11 mouse cellular contexts compared by ENCODE assay signal in the genomic region with DNA sequence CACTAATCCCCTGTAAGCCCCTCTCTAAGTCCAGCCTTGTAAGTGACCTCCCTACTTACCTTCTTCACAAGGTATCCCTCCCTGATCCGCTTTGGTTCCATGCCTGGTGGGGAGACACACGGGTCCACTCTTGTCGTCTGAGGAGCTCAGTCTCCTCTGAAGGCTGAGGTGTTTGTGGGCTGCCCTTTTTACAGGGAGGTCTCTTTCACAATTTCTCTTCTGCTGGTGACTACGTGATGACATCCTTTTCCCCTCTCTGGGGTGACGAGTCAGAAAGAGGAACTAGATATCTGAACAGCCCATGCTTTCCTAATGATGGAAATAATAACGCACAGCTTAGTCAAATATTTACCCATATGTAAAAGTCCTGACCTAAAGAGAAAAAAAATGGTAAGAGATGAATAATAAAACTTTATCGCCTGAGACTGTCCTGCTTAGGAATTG. TPM values are rescaled to one million over a fixed set of nuclear protein-coding genes. Genes with fewer than 3 reads are reported as not detected.
DNase-seq lines count a peak whose midpoint lies in the region; ATAC-seq and TF ChIP-seq lines count a peak whose summit lies in the region.
"Had no signal": no experiment of that assay in that cellular context is flagged by ENCODE, and none has a peak within 500 bp of the region (broad histone marks: within the 10 kb centered on the region; RNA-seq: fewer than 3 reads in every experiment).

No protein-coding gene starts in this region.

- peaks cover 55% of the 10 kb centered on the region for H3K79me2 ChIP-seq in macrophage (ENCODE audit: inconsistent target)

- H3K9ac ChIP-seq in hindbrain, postnatal 0 days (replicated peaks; ENCODE audit: low read length) = no peak overlapping the region
- no peak overlapping the region for H3K9ac ChIP-seq in intestine, postnatal 0 days (ENCODE audit: low read depth, low read length)
- H3K9ac ChIP-seq: forebrain, embryonic 12.5 days; lung, embryonic 14.5 days; neural tube, embryonic 12.5 days had no signal

- peak overlapping the region; percentile 92 for H3K27ac ChIP-seq in macrophage
- H3K27ac ChIP-seq in hindbrain, postnatal 0 days = no peak overlapping the region
- no peak overlapping the region for H3K27ac ChIP-seq in intestine, postnatal 0 days (ENCODE audit: low read depth, low read length)
- H3K27ac ChIP-seq: forebrain, embryonic 12.5 days; neural tube, embryonic 12.5 days had no signal

- ATAC-seq in common myeloid progenitor, adult 5-6 weeks (replicated peaks; ENCODE audit: low read depth, poor library complexity, severe bottlenecking) = peak; percentile 74
- no peak for ATAC-seq in hindbrain, postnatal 0 days
- ATAC-seq in intestine, postnatal 0 days = no peak
- ATAC-seq: hindbrain, embryonic 16.5 days had no signal

- no peaks in the 10 kb centered on the region for H3K9me3 ChIP-seq in hindbrain, postnatal 0 days (ENCODE audit: low read length)
- H3K9me3 ChIP-seq in intestine, postnatal 0 days (ENCODE audit: control insufficient read depth) = no peaks in the 10 kb centered on the region
- H3K9me3 ChIP-seq: forebrain, embryonic 12.5 days; neural tube, embryonic 12.5 days had no signal

- no peaks in the 10 kb centered on the region for H3K36me3 ChIP-seq in macrophage (ENCODE audit: inconsistent target)
- no peaks in the 10 kb centered on the region for H3K36me3 ChIP-seq in hindbrain, postnatal 0 days (ENCODE audit: insufficient read depth, low read length)
- no peaks in the 10 kb centered on the region for H3K36me3 ChIP-seq in intestine, postnatal 0 days (ENCODE audit: control insufficient read depth, insufficient read depth)
- H3K36me3 ChIP-seq: forebrain, embryonic 12.5 days; neural tube, embryonic 12.5 days had no signal

- H3K4me1 ChIP-seq in hindbrain, postnatal 0 days (ENCODE audit: insufficient read depth, low read length) = no peaks in the 10 kb centered on the region
- no peaks in the 10 kb centered on the region for H3K4me1 ChIP-seq in intestine, postnatal 0 days (replicated peaks; ENCODE audit: control insufficient read depth, insufficient read depth, low read length)
- H3K4me1 ChIP-seq: forebrain, embryonic 12.5 days; neural tube, embryonic 12.5 days had no signal

- peak overlapping the region; percentile 77 for H3K4me3 ChIP-seq in macrophage (ENCODE audit: inconsistent target)
- H3K4me3 ChIP-seq in hindbrain, postnatal 0 days (ENCODE audit: low read length) = no peak overlapping the region
- H3K4me3 ChIP-seq in intestine, postnatal 0 days (ENCODE audit: low read depth, low read length) = no peak overlapping the region
- H3K4me3 ChIP-seq: forebrain, embryonic 12.5 days; neural tube, embryonic 12.5 days had no signal

- H3K27me3 ChIP-seq in hindbrain, postnatal 0 days (ENCODE audit: insufficient read depth, low read length) = no peaks in the 10 kb centered on the region
- no peaks in the 10 kb centered on the region for H3K27me3 ChIP-seq in intestine, postnatal 0 days (replicated peaks; ENCODE audit: control insufficient read depth, insufficient read depth, low read length)
- H3K27me3 ChIP-seq: forebrain, embryonic 12.5 days; neural tube, embryonic 12.5 days had no signal

- H3K4me2 ChIP-seq in hindbrain, postnatal 0 days (ENCODE audit: low read depth, low read length) = no peak overlapping the region
- H3K4me2 ChIP-seq in intestine, postnatal 0 days (replicated peaks; ENCODE audit: low read depth) = no peak overlapping the region
- H3K4me2 ChIP-seq: forebrain, embryonic 12.5 days; lung, embryonic 14.5 days; neural tube, embryonic 12.5 days had no signal

- WGBS in macrophage (ENCODE audit: missing documents) = 5% methylated on average over 7 of the region's 7 CpGs
- 73% methylated on average over 7 of the region's 7 CpGs for WGBS in hindbrain, postnatal 0 days
- WGBS in intestine, postnatal 0 days = 43% methylated on average over 7 of the region's 7 CpGs

- no peak for TF ChIP-seq CTCF in hindbrain, postnatal 0 days (IDR thresholded peaks at IDR 0.05; ENCODE audit: low read depth)
- no peak for TF ChIP-seq CTCF in intestine, postnatal 0 days (IDR thresholded peaks at IDR 0.05; ENCODE audit: low read depth)

- DNase-seq in 416B (ENCODE audit: low read depth) = peak; percentile 98
- DNase-seq in A20 (ENCODE audit: low read depth, low spot score) = peak; percentile 90
- DNase-seq in hindbrain, postnatal 0 days (ENCODE audit: low spot score) = no peak
- DNase-seq in ovary, adult 18-20 months (ENCODE audit: low spot score) = no peak
- DNase-seq: lung, embryonic 14.5 days had no signal

RNA-seq across cellular contexts. Expression of gene Cnrip1, which starts 42.9 kb away (rescaled TPM):
- total RNA-seq in common myeloid progenitor, adult 5-6 weeks (2017) = 3.8 and 5.7 TPM in 2 replicates
- total RNA-seq in macrophage (2018; cell fraction: chromatin; rRNA removed) = 100 to 1,000 TPM in 13 of 26 experiments, 10 to 100 TPM in 13; 22.6 to 546 (median 112) TPM
- total RNA-seq in macrophage (2018; cell fraction: cytosol; rRNA removed) = 100 to 1,000 TPM in 13 of 26 experiments, 10 to 100 TPM in 13; 26.2 to 266 (median 117) TPM
- total RNA-seq in macrophage (2018; cell fraction: nucleus; rRNA removed) = 100 to 1,000 TPM in 14 of 26 experiments, 10 to 100 TPM in 12; 23.1 to 714 (median 147) TPM
- 75.3 to 234 TPM (median 186 TPM) in 3 replicates for polyA plus RNA-seq in macrophage (2018)
- 97.9 and 116 TPM in 2 replicates for total RNA-seq in hindbrain, postnatal 0 days (2014; rRNA removed)
- polyA plus RNA-seq in hindbrain, postnatal 0 days (2015; fragmentation: Nextera tagmentation; extraction: Ambion mirVana) = 195 and 197 TPM in 2 replicates
- polyA plus RNA-seq in intestine, postnatal 0 days (2015; fragmentation: Nextera tagmentation; extraction: Ambion mirVana) = 12.2 and 12.4 TPM in 2 replicates

RNA-seq across cellular contexts. Expression of gene Plek, which starts 43.7 kb away (rescaled TPM):
- total RNA-seq in common myeloid progenitor, adult 5-6 weeks (2017) = 144 and 147 TPM in 2 replicates
- 1,000 to 10,000 TPM in 12 of 26 experiments, 100 to 1,000 TPM in 14; 136 to 4,950 (median 890) TPM for total RNA-seq in macrophage (2018; cell fraction: chromatin; rRNA removed)
- total RNA-seq in macrophage (2018; cell fraction: cytosol; rRNA removed) = 1,000 to 10,000 TPM in 10 of 26 experiments, 100 to 1,000 TPM in 16; 336 to 3,058 (median 806) TPM
- 1,000 to 10,000 TPM in 13 of 26 experiments, 100 to 1,000 TPM in 13; 238 to 4,489 (median 972) TPM for total RNA-seq in macrophage (2018; cell fraction: nucleus; rRNA removed)
- 380 to 752 TPM (median 430 TPM) in 3 replicates for polyA plus RNA-seq in macrophage (2018)
- total RNA-seq in hindbrain, postnatal 0 days (2014; rRNA removed) = 3.3 and 3.7 TPM in 2 replicates
- polyA plus RNA-seq in hindbrain, postnatal 0 days (2015; fragmentation: Nextera tagmentation; extraction: Ambion mirVana) = 4.0 and 4.1 TPM in 2 replicates
- 1.3 and 1.4 TPM in 2 replicates for polyA plus RNA-seq in intestine, postnatal 0 days (2015; fragmentation: Nextera tagmentation; extraction: Ambion mirVana)

RNA-seq across cellular contexts. Expression of gene Fbxo48, which starts 57.3 kb away (rescaled TPM):
- total RNA-seq in common myeloid progenitor, adult 5-6 weeks (2017) = 9.1 and 14.3 TPM in 2 replicates
- 1 to 10 TPM in 18 of 26 experiments, under 1 TPM in 8; 0.29 to 4.9 (median 1.5) TPM for total RNA-seq in macrophage (2018; cell fraction: chromatin; rRNA removed)
- 1 to 10 TPM in 3 of 26 experiments, under 1 TPM in 23; 0.05 to 1.2 (median 0.62) TPM for total RNA-seq in macrophage (2018; cell fraction: cytosol; rRNA removed)
- total RNA-seq in macrophage (2018; cell fraction: nucleus; rRNA removed) = 10 to 100 TPM in 1 of 26 experiments, 1 to 10 TPM in 15, under 1 TPM in 9, not detected in 1; 0.42 to 14.2 (median 1.3) TPM
- 0.65 to 2.4 TPM (median 0.70 TPM) in 3 replicates for polyA plus RNA-seq in macrophage (2018)
- total RNA-seq in hindbrain, postnatal 0 days (2014; rRNA removed) = 0.29 and 0.78 TPM in 2 replicates
- 0.42 and 0.54 TPM in 2 replicates for polyA plus RNA-seq in hindbrain, postnatal 0 days (2015; fragmentation: Nextera tagmentation; extraction: Ambion mirVana)
- 0.17 and 0.25 TPM in 2 replicates for polyA plus RNA-seq in intestine, postnatal 0 days (2015; fragmentation: Nextera tagmentation; extraction: Ambion mirVana)

Comparison
In these comparisons a context has a peak if more than half of its experiments do, and no peak if none do; other contexts are left out.
1. DNase-seq: peak in 416B (single experiment) and A20 (single experiment); none in hindbrain, postnatal 0 days (single experiment) and ovary, adult 18-20 months (single experiment).
2. RNA of gene Plek, which starts 43.7 kb away (polyA plus RNA-seq): 380 to 752 TPM in macrophage; 4.0 to 4.1 TPM in hindbrain, postnatal 0 days and 1.3 to 1.4 TPM in intestine, postnatal 0 days; every median in the first group is over 10 times any median in the second.